Mouse (Mus musculus) small intestine, adult 2 months (tissue): ENCODE data around the gene Lrrc17. TPM values are rescaled to one million over a fixed set of nuclear protein-coding genes. Genes with fewer than 3 reads are reported as not detected.

Source experiments
- H3K27ac ChIP-seq: fragments of 200-500 bp; 2 replicates; pipeline ENCODE4 v1.5.1; 2012; ENCODE audit warnings: low read depth, low read length, control low read depth, inconsistent platforms; ENCODE audit not compliant: insufficient read depth
- H3K27me3 ChIP-seq: fragments of 200-500 bp; 2 replicates; pipeline ENCODE4 v1.6.1; 2012; ENCODE audit warnings: mild to moderate bottlenecking, moderate library complexity, low read length, inconsistent platforms; ENCODE audit not compliant: control insufficient read depth, insufficient read depth
- H3K36me3 ChIP-seq: fragments of 200-500 bp; 2 replicates; pipeline ENCODE4 v1.6.1; 2012; ENCODE audit warnings: mild to moderate bottlenecking, low read length, control low read depth, inconsistent platforms; ENCODE audit not compliant: control insufficient read depth, insufficient read depth
- H3K4me1 ChIP-seq: fragments of 200-500 bp; 2 replicates; pipeline ENCODE4 v1.6.1; 2012; ENCODE audit warnings: low read length, inconsistent platforms, mixed read lengths; ENCODE audit not compliant: control insufficient read depth, insufficient read depth, insufficient read length
- H3K4me3 ChIP-seq: fragments of 200-500 bp; 2 replicates; pipeline ENCODE4 v1.5.1; 2012; ENCODE audit warnings: low read depth, mild to moderate bottlenecking, control low read depth, inconsistent platforms, low read length, moderate library complexity
- CTCF ChIP-seq: fragments of 200-500 bp; IDR thresholded peaks from 2 replicates; pipeline ENCODE4 v1.5.1; 2012; ENCODE audit warnings: low read depth, mild to moderate bottlenecking, control low read depth, inconsistent platforms, low read length, moderate library complexity, mixed read lengths; ENCODE audit not compliant: insufficient replicate concordance, insufficient read length; ENCODE audit errors: extremely low read depth
- POLR2A ChIP-seq: fragments of 200-500 bp; IDR thresholded peaks from 2 replicates; pipeline ENCODE4 v1.6.1; 2012; ENCODE audit warnings: low read depth, mild to moderate bottlenecking, control low read depth, inconsistent platforms, low read length, moderate library complexity
- WGBS: fragments of 180-500 bp; shearing (Covaris S2); methylation state at CpG from one replicate; pipeline ENCODE4 v1.1.7; 2018; 5-methylcytosine and 5-hydroxymethylcytosine counted together
- polyA plus RNA-seq: library from polyadenylated mRNA; depleted of rRNA; stranded (reverse); fragments of >200 nt; gene quantifications from 2 replicates; pipeline ENCODE4 v1.2.3, GENCODE M21; 2012

Lrrc17 gene
- polyA plus RNA-seq, 1 experiment: 0.56 TPM

- no peaks in the 10 kb centered on the region for H3K36me3 ChIP-seq
- H3K27ac ChIP-seq: no peak overlapping the region
- no peak for TF ChIP-seq CTCF
- no peak for TF ChIP-seq POLR2A
- no peaks in the 10 kb centered on the region; the same call in 1 of the 2 replicates for H3K4me1 ChIP-seq
- no peak overlapping the region for H3K4me3 ChIP-seq
- H3K27me3 ChIP-seq: no peaks in the 10 kb centered on the region
- 85% methylated on average over 2 of the region's 2 CpGs for WGBS
Measured at GRCm38 (mm10) chr5:21500941-21501340, 42.4 kb upstream of the Lrrc17 start.

GRCm38 (mm10) chr5:21502936-21503610, 40.3 kb upstream of the Lrrc17 start:
- H3K27me3 ChIP-seq: no peaks in the 10 kb centered on the region
- TF ChIP-seq POLR2A: no peak
- TF ChIP-seq CTCF: no peak

GRCm38 (mm10) chr5:21505159-21505558, 38.2 kb upstream of the Lrrc17 start:
- H3K27me3 ChIP-seq: no peaks in the 10 kb centered on the region
- no peak overlapping the region for H3K4me3 ChIP-seq
- 84% methylated on average over 8 of the region's 8 CpGs for WGBS
- TF ChIP-seq CTCF (no peak), POLR2A (no peak)
- no peaks in the 10 kb centered on the region for H3K36me3 ChIP-seq
- H3K27ac ChIP-seq: no peak overlapping the region
- no peaks in the 10 kb centered on the region; the same call in 1 of the 2 replicates for H3K4me1 ChIP-seq

More at GRCm38 (mm10) chr5:21502936-21503610, 40.3 kb upstream of the Lrrc17 start:
- Histone ChIP-seq H3K36me3 (no peaks in the 10 kb centered on the region), H3K27ac (no peak overlapping the region), H3K4me1 (no peaks in the 10 kb centered on the region; the same call in 1 of the 2 replicates), H3K4me3 (no peak overlapping the region)
- 65% methylated on average over 13 of the region's 13 CpGs for WGBS

- Histone ChIP-seq H3K27me3 (no peaks in the 10 kb centered on the region), H3K36me3 (no peaks in the 10 kb centered on the region), H3K27ac (no peak overlapping the region), H3K4me1 (no peaks in the 10 kb centered on the region; the same call in 1 of the 2 replicates), H3K4me3 (no peak overlapping the region)
- 62% methylated on average over 1 of the region's 1 CpGs for WGBS
- TF ChIP-seq POLR2A: no peak
- TF ChIP-seq CTCF: no peak
Measured at GRCm38 (mm10) chr5:21506887-21507286, 36.5 kb upstream of the Lrrc17 start.

- 65% methylated on average over 4 of the region's 4 CpGs for WGBS
- TF ChIP-seq POLR2A (no peak), CTCF (no peak)
- Histone ChIP-seq H3K4me1 (no peaks in the 10 kb centered on the region; the same call in 1 of the 2 replicates), H3K4me3 (no peak overlapping the region), H3K27ac (no peak overlapping the region), H3K27me3 (no peaks in the 10 kb centered on the region), H3K36me3 (no peaks in the 10 kb centered on the region)
Measured at GRCm38 (mm10) chr5:21509801-21510200, 33.6 kb upstream of the Lrrc17 start.

- H3K36me3 ChIP-seq: no peaks in the 10 kb centered on the region
- no peaks in the 10 kb centered on the region for H3K27me3 ChIP-seq
- H3K27ac ChIP-seq: no peak overlapping the region
- TF ChIP-seq POLR2A (no peak), CTCF (no peak)
- no peaks in the 10 kb centered on the region; the same call in 1 of the 2 replicates for H3K4me1 ChIP-seq
- 75% methylated on average over 10 of the region's 10 CpGs for WGBS
- no peak overlapping the region for H3K4me3 ChIP-seq
Measured at GRCm38 (mm10) chr5:21513363-21513762, 30.0 kb upstream of the Lrrc17 start.

GRCm38 (mm10) chr5:21517562-21517961, 25.8 kb upstream of the Lrrc17 start:
- no peaks in the 10 kb centered on the region for H3K4me1 ChIP-seq
- TF ChIP-seq CTCF (no peak), POLR2A (no peak)
- no peaks in the 10 kb centered on the region for H3K27me3 ChIP-seq
- H3K27ac ChIP-seq: no peak overlapping the region
- 83% methylated on average over 2 of the region's 2 CpGs for WGBS
- no peak overlapping the region for H3K4me3 ChIP-seq
- H3K36me3 ChIP-seq: no peaks in the 10 kb centered on the region

GRCm38 (mm10) chr5:21518207-21518606, 25.2 kb upstream of the Lrrc17 start:
- 88% methylated on average over 4 of the region's 4 CpGs for WGBS
- no peaks in the 10 kb centered on the region for H3K36me3 ChIP-seq
- no peaks in the 10 kb centered on the region for H3K4me1 ChIP-seq
- no peak overlapping the region for H3K4me3 ChIP-seq
- H3K27me3 ChIP-seq: no peaks in the 10 kb centered on the region
- no peak overlapping the region for H3K27ac ChIP-seq
- no peak for TF ChIP-seq CTCF
- TF ChIP-seq POLR2A: no peak
